Mouse (Mus musculus): ENCODE results near the gene St3gal3. TPM values are rescaled to one million over a fixed set of nuclear protein-coding genes. Genes with fewer than 3 reads are reported as not detected.

Gene St3gal3
- polyA plus RNA-seq, 1 experiment from 2014 or later = 9.3 TPM

GRCm38 (mm10) chr4:117916386-117916785 is 218.3 kb downstream of the St3gal3 start:
- no peak overlapping the region for H3K9ac ChIP-seq (replicated peaks; ENCODE audit: low read length)
- H3K4me2 ChIP-seq (ENCODE audit: low read length) = peak overlapping the region; percentile 99
- no peaks in the 10 kb centered on the region for H3K9me3 ChIP-seq (ENCODE audit: control insufficient read depth, low read length)
- peaks cover 9% of the 10 kb centered on the region for H3K36me3 ChIP-seq (ENCODE audit: control insufficient read depth, insufficient read depth, low read length)
- DNase-seq (no peak), ATAC-seq (ENCODE audit: low FRiP score, low TSS enrichment) (no peak)
- H3K4me1 ChIP-seq (ENCODE audit: control insufficient read depth, insufficient read depth, low read length) = peaks cover 29% of the 10 kb centered on the region
- no peak overlapping the region for H3K27ac ChIP-seq (replicated peaks; ENCODE audit: low read depth, low read length)
- H3K27me3 ChIP-seq (ENCODE audit: control insufficient read depth, insufficient read depth, low read length) = no peaks in the 10 kb centered on the region
- WGBS = 93% methylated on average over 5 of the region's 5 CpGs
- H3K4me3 ChIP-seq (replicated peaks; ENCODE audit: low read depth, low read length) = no peak overlapping the region

GRCm38 (mm10) chr4:117915489-117916105 is 219.1 kb downstream of the St3gal3 start:
- H3K36me3 ChIP-seq (ENCODE audit: control insufficient read depth, insufficient read depth, low read length) = peaks cover 17% of the 10 kb centered on the region
- ATAC-seq (ENCODE audit: low FRiP score, low TSS enrichment) (no peak), DNase-seq (no peak)
- WGBS = 4% methylated on average over 19 of the region's 19 CpGs
- no peaks in the 10 kb centered on the region for H3K9me3 ChIP-seq (ENCODE audit: control insufficient read depth, low read length)
- peak overlapping the region; percentile 99 for H3K4me2 ChIP-seq (ENCODE audit: low read length)
- peak overlapping the region; percentile 87 for H3K9ac ChIP-seq (replicated peaks; ENCODE audit: low read length)
- H3K4me1 ChIP-seq (ENCODE audit: control insufficient read depth, insufficient read depth, low read length) = peaks cover 30% of the 10 kb centered on the region
- H3K4me3 ChIP-seq (replicated peaks; ENCODE audit: low read depth, low read length) = peak overlapping the region; percentile 85
- H3K27me3 ChIP-seq (ENCODE audit: control insufficient read depth, insufficient read depth, low read length) = no peaks in the 10 kb centered on the region
- H3K27ac ChIP-seq (replicated peaks; ENCODE audit: low read depth, low read length) = peak overlapping the region; percentile 87; the same call in 1 of the 2 replicates

- ATAC-seq (ENCODE audit: low FRiP score, low TSS enrichment) (peak; percentile 95), DNase-seq (peak; percentile 97)
- H3K4me2 ChIP-seq (ENCODE audit: low read length) = peak within 1 kb of the TSS; percentile 99
- peak within 1 kb of the TSS; percentile 87 for H3K9ac ChIP-seq (replicated peaks; ENCODE audit: low read length)
- no peaks in the 10 kb centered on the region for H3K9me3 ChIP-seq (ENCODE audit: control insufficient read depth, low read length)
- peaks cover 38% of the 10 kb centered on the region for H3K4me1 ChIP-seq (ENCODE audit: control insufficient read depth, insufficient read depth, low read length)
- peak within 1 kb of the TSS; percentile 85 for H3K4me3 ChIP-seq (replicated peaks; ENCODE audit: low read depth, low read length)
- H3K27ac ChIP-seq (replicated peaks; ENCODE audit: low read depth, low read length) = peak within 1 kb of the TSS; percentile 87
- WGBS = under 1% methylated on average over 61 of the region's 61 CpGs
- peaks cover 17% of the 10 kb centered on the region for H3K36me3 ChIP-seq (ENCODE audit: control insufficient read depth, insufficient read depth, low read length)
- no peaks in the 10 kb centered on the region for H3K27me3 ChIP-seq (ENCODE audit: control insufficient read depth, insufficient read depth, low read length)
These were observed 219.9 kb downstream of the St3gal3 start, which contains the start of gene Ipo13 for GRCm38 (mm10) chr4:117914591-117915442. Gene Ipo13 (minus strand): TSS chr4:117914999.

- no peak for ATAC-seq (ENCODE audit: low FRiP score, low TSS enrichment)
- Histone ChIP-seq H3K4me2 (ENCODE audit: low read length) (peak overlapping the region; percentile 99), H3K27ac (replicated peaks; ENCODE audit: low read depth, low read length) (0 out of 2 replicates have a peak overlapping the region, but pooled peaks have one; percentile 87), H3K36me3 (ENCODE audit: control insufficient read depth, insufficient read depth, low read length) (peaks cover 17% of the 10 kb centered on the region), H3K27me3 (ENCODE audit: control insufficient read depth, insufficient read depth, low read length) (no peaks in the 10 kb centered on the region), H3K9ac (replicated peaks; ENCODE audit: low read length) (peak overlapping the region; percentile 87), H3K4me1 (ENCODE audit: control insufficient read depth, insufficient read depth, low read length) (peaks cover 46% of the 10 kb centered on the region), H3K9me3 (ENCODE audit: control insufficient read depth, low read length) (no peaks in the 10 kb centered on the region), H3K4me3 (replicated peaks; ENCODE audit: low read depth, low read length) (peak overlapping the region; percentile 85)
- no peak for DNase-seq
- 11% methylated on average over 8 of the region's 8 CpGs for WGBS
These were observed 220.7 kb downstream of the St3gal3 start for GRCm38 (mm10) chr4:117914031-117914430.

GRCm38 (mm10) chr4:117913421-117913820 is 221.3 kb downstream of the St3gal3 start:
- Histone ChIP-seq H3K4me1 (ENCODE audit: control insufficient read depth, insufficient read depth, low read length) (peaks cover 52% of the 10 kb centered on the region), H3K4me2 (ENCODE audit: low read length) (peak overlapping the region; percentile 99), H3K4me3 (replicated peaks; ENCODE audit: low read depth, low read length) (peak overlapping the region; percentile 85), H3K9ac (replicated peaks; ENCODE audit: low read length) (peak overlapping the region; percentile 3; the same call in 1 of the 2 replicates), H3K36me3 (ENCODE audit: control insufficient read depth, insufficient read depth, low read length) (peaks cover 17% of the 10 kb centered on the region), H3K9me3 (ENCODE audit: control insufficient read depth, low read length) (no peaks in the 10 kb centered on the region), H3K27me3 (ENCODE audit: control insufficient read depth, insufficient read depth, low read length) (no peaks in the 10 kb centered on the region), H3K27ac (replicated peaks; ENCODE audit: low read depth, low read length) (no peak overlapping the region)
- 46% methylated on average over 3 of the region's 3 CpGs for WGBS
- DNase-seq (no peak), ATAC-seq (ENCODE audit: low FRiP score, low TSS enrichment) (no peak)

- ATAC-seq (ENCODE audit: low FRiP score, low TSS enrichment) (no peak), DNase-seq (no peak)
- Histone ChIP-seq H3K4me2 (ENCODE audit: low read length) (peak overlapping the region; percentile 99), H3K4me1 (ENCODE audit: control insufficient read depth, insufficient read depth, low read length) (peaks cover 58% of the 10 kb centered on the region), H3K9me3 (ENCODE audit: control insufficient read depth, low read length) (no peaks in the 10 kb centered on the region), H3K36me3 (ENCODE audit: control insufficient read depth, insufficient read depth, low read length) (peaks cover 17% of the 10 kb centered on the region), H3K9ac (replicated peaks; ENCODE audit: low read length) (peak overlapping the region; percentile 3; the same call in 1 of the 2 replicates), H3K27me3 (ENCODE audit: control insufficient read depth, insufficient read depth, low read length) (no peaks in the 10 kb centered on the region), H3K4me3 (replicated peaks; ENCODE audit: low read depth, low read length) (peak overlapping the region; percentile 85), H3K27ac (replicated peaks; ENCODE audit: low read depth, low read length) (no peak overlapping the region)
- WGBS = 63% methylated on average over 7 of the region's 7 CpGs
These were observed 221.9 kb downstream of the St3gal3 start for GRCm38 (mm10) chr4:117912685-117913273.

GRCm38 (mm10) chr4:117912131-117912561 is 222.6 kb downstream of the St3gal3 start:
- no peak overlapping the region for H3K4me2 ChIP-seq (ENCODE audit: low read length)
- no peaks in the 10 kb centered on the region for H3K27me3 ChIP-seq (ENCODE audit: control insufficient read depth, insufficient read depth, low read length)
- peaks cover 17% of the 10 kb centered on the region for H3K36me3 ChIP-seq (ENCODE audit: control insufficient read depth, insufficient read depth, low read length)
- peaks cover 59% of the 10 kb centered on the region for H3K4me1 ChIP-seq (ENCODE audit: control insufficient read depth, insufficient read depth, low read length)
- H3K9ac ChIP-seq (replicated peaks; ENCODE audit: low read length) = no peak overlapping the region
- DNase-seq (no peak), ATAC-seq (ENCODE audit: low FRiP score, low TSS enrichment) (no peak)
- H3K9me3 ChIP-seq (ENCODE audit: control insufficient read depth, low read length) = no peaks in the 10 kb centered on the region
- 91% methylated on average over 13 of the region's 13 CpGs for WGBS
- H3K4me3 ChIP-seq (replicated peaks; ENCODE audit: low read depth, low read length) = no peak overlapping the region
- H3K27ac ChIP-seq (replicated peaks; ENCODE audit: low read depth, low read length) = no peak overlapping the region

- Histone ChIP-seq H3K27me3 (ENCODE audit: control insufficient read depth, insufficient read depth, low read length) (no peaks in the 10 kb centered on the region), H3K36me3 (ENCODE audit: control insufficient read depth, insufficient read depth, low read length) (peaks cover 44% of the 10 kb centered on the region), H3K27ac (replicated peaks; ENCODE audit: low read depth, low read length) (peak overlapping the region; percentile 78), H3K4me1 (ENCODE audit: control insufficient read depth, insufficient read depth, low read length) (peaks cover 48% of the 10 kb centered on the region), H3K9ac (replicated peaks; ENCODE audit: low read length) (peak overlapping the region; percentile 37; the same call in 1 of the 2 replicates), H3K4me2 (ENCODE audit: low read length) (peak overlapping the region; percentile 51), H3K9me3 (ENCODE audit: control insufficient read depth, low read length) (no peaks in the 10 kb centered on the region), H3K4me3 (replicated peaks; ENCODE audit: low read depth, low read length) (0 out of 2 replicates have a peak overlapping the region, but pooled peaks have one; percentile 15)
- WGBS = 57% methylated on average over 8 of the region's 8 CpGs
- DNase-seq (peak; percentile 76), ATAC-seq (ENCODE audit: low FRiP score, low TSS enrichment) (no peak)
These were observed 225.8 kb downstream of the St3gal3 start for GRCm38 (mm10) chr4:117908834-117909453.
